Mouse (Mus musculus) MEL (cell line): ENCODE results near the gene Tbc1d20. TPM values are rescaled to one million over a fixed set of nuclear protein-coding genes. Genes with fewer than 3 reads are reported as not detected.

ENCODE experiments used
- DNase-seq: peaks from one replicate; pipeline ENCODE4 v3.0.0; 2011; ENCODE audit warnings: low read depth, low spot score
- H3K27ac ChIP-seq: 2 replicates; pipeline ENCODE4 v1.5.1; 2012; ENCODE audit warnings: low read depth, mild to moderate bottlenecking, control low read depth, low read length, moderate library complexity; ENCODE audit not compliant: control insufficient read depth
- H3K27me3 ChIP-seq, 2 experiments: fragments of 150-350 bp in 1 of 2; sonication (generic) in 1 of 2; 2 replicates each; pipeline ENCODE4 v1.6.1; 2012; ENCODE audit warnings: low read length in 2 of 2, mild to moderate bottlenecking in 2 of 2, improper control_type of control experiment in 1 of 2, moderate library complexity in 1 of 2; ENCODE audit not compliant: insufficient read depth in 2 of 2, control insufficient read depth in 1 of 2
- H3K36me3 ChIP-seq, 2 experiments: 2 replicates each; pipeline ENCODE4 v1.6.1; 2012 to 2014; ENCODE audit warnings: low read length in 2 of 2, improper control_type of control experiment in 1 of 2, inconsistent platforms in 1 of 2, mild to moderate bottlenecking in 1 of 2; ENCODE audit not compliant: insufficient read depth in 2 of 2, control insufficient read depth in 1 of 2
- H3K4me1 ChIP-seq, 2 experiments: fragments of 150-350 bp in 1 of 2; sonication (generic) in 1 of 2; 2 replicates each; pipeline ENCODE4 v1.6.1; 2012; ENCODE audit warnings: low read length in 2 of 2, improper control_type of control experiment in 1 of 2, mild to moderate bottlenecking in 1 of 2; ENCODE audit not compliant: insufficient read depth in 2 of 2, control insufficient read depth in 1 of 2
- H3K4me3 ChIP-seq, 2 experiments: fragments of 150-350 bp in 1 of 2; sonication (generic) in 1 of 2; 2 replicates each; pipeline ENCODE4 v1.5.1; 2012; ENCODE audit warnings: low read depth in 2 of 2, low read length in 2 of 2, mild to moderate bottlenecking in 2 of 2, moderate library complexity in 2 of 2, control low read depth in 1 of 2, improper control_type of control experiment in 1 of 2; ENCODE audit not compliant: control insufficient read depth in 1 of 2, insufficient read depth in 1 of 2
- H3K79me2 ChIP-seq: 2 replicates; pipeline ENCODE4 v1.6.1; 2012; ENCODE audit warnings: mild to moderate bottlenecking, low read length, moderate library complexity; ENCODE audit not compliant: control insufficient read depth, poor library complexity, insufficient read depth
- H3K9ac ChIP-seq: 2 replicates; pipeline ENCODE4 v1.6.1; 2012; ENCODE audit warnings: low read depth, mild to moderate bottlenecking, control low read depth, low read length, moderate library complexity; ENCODE audit not compliant: control insufficient read depth, poor library complexity, severe bottlenecking
- H3K9me3 ChIP-seq: fragments of 150-350 bp; sonication (generic); replicated peaks from 2 replicates; pipeline ENCODE4 v1.6.1; 2012; ENCODE audit warnings: mild to moderate bottlenecking, low read length, improper control_type of control experiment, moderate library complexity; ENCODE audit not compliant: insufficient read depth
- BHLHE40 ChIP-seq: IDR thresholded peaks from 2 replicates; pipeline ENCODE4 v1.6.1; 2012; ENCODE audit warnings: low read depth, mild to moderate bottlenecking, inconsistent platforms, low read length, improper control_type of control experiment, borderline replicate concordance
- CHD2 ChIP-seq: IDR thresholded peaks from 2 replicates; pipeline ENCODE4 v1.6.1; 2011; ENCODE audit warnings: low read length, improper control_type of control experiment
- CTCF ChIP-seq, 3 experiments: IDR thresholded peaks in 2 of 3; conservative IDR thresholded peaks in 1 of 3; 2 replicates each; pipeline ENCODE4 v1.5.1; 2011 to 2012; ENCODE audit warnings: low read length in 3 of 3, low read depth in 2 of 3, mild to moderate bottlenecking in 2 of 3, improper control_type of control experiment in 1 of 3, inconsistent platforms in 1 of 3, mixed read lengths in 1 of 3, moderate library complexity in 1 of 3; ENCODE audit not compliant: control insufficient read depth in 1 of 3, insufficient read depth in 1 of 3, poor library complexity in 1 of 3, severe bottlenecking in 1 of 3
- E2F4 ChIP-seq: IDR thresholded peaks from 2 replicates; pipeline ENCODE4 v1.6.1; 2011; ENCODE audit warnings: low read depth, low read length, improper control_type of control experiment, borderline replicate concordance
- ETS1 ChIP-seq: IDR thresholded peaks from 2 replicates; pipeline ENCODE4 v1.6.1; 2012; ENCODE audit warnings: low read depth, mild to moderate bottlenecking, inconsistent platforms, low read length, improper control_type of control experiment, moderate library complexity
- GABPA ChIP-seq: IDR thresholded peaks from 2 replicates; pipeline ENCODE4 v1.6.1; 2012; ENCODE audit warnings: low read depth, mild to moderate bottlenecking, inconsistent platforms, low read length, improper control_type of control experiment, moderate library complexity
- GATA1 ChIP-seq: IDR thresholded peaks from 2 replicates; pipeline ENCODE4 v1.6.1; 2011; ENCODE audit warnings: low read depth, low read length, improper control_type of control experiment
- MAFK ChIP-seq: IDR thresholded peaks from 2 replicates; pipeline ENCODE4 v1.6.1; 2011; ENCODE audit warnings: low read depth, mild to moderate bottlenecking, low read length, improper control_type of control experiment, borderline replicate concordance
- MAX ChIP-seq: IDR thresholded peaks from 2 replicates; pipeline ENCODE4 v1.6.1; 2011; ENCODE audit warnings: low read length, improper control_type of control experiment
- MXI1 ChIP-seq: IDR thresholded peaks from 2 replicates; pipeline ENCODE4 v1.6.1; 2011; ENCODE audit warnings: mild to moderate bottlenecking, low read depth, low read length, improper control_type of control experiment
- MYB ChIP-seq: IDR thresholded peaks from 2 replicates; pipeline ENCODE4 v1.6.1; 2011; ENCODE audit warnings: mild to moderate bottlenecking, low read depth, low read length, improper control_type of control experiment
- NRF1 ChIP-seq: IDR thresholded peaks from 2 replicates; pipeline ENCODE4 v1.6.1; 2014; ENCODE audit warnings: low read depth, mild to moderate bottlenecking, inconsistent platforms, low read length, improper control_type of control experiment, moderate library complexity; ENCODE audit not compliant: poor library complexity, insufficient read depth, severe bottlenecking
- POLR2AphosphoS5 ChIP-seq: IDR thresholded peaks from 2 replicates; pipeline ENCODE4 v1.6.1; 2012; ENCODE audit warnings: low read depth, borderline replicate concordance, mild to moderate bottlenecking, inconsistent platforms, low read length, moderate library complexity, mixed read lengths
- RAD21 ChIP-seq: IDR thresholded peaks from 2 replicates; pipeline ENCODE4 v1.6.1; 2011; ENCODE audit warnings: mild to moderate bottlenecking, low read depth, low read length, improper control_type of control experiment
- SMC3 ChIP-seq: IDR thresholded peaks from 2 replicates; pipeline ENCODE4 v1.6.1; 2011; ENCODE audit warnings: low read depth, low read length, improper control_type of control experiment
- UBTF ChIP-seq: IDR thresholded peaks from 2 replicates; pipeline ENCODE4 v1.6.1; 2012; ENCODE audit warnings: low read depth, mild to moderate bottlenecking, inconsistent platforms, low read length, improper control_type of control experiment, moderate library complexity, borderline replicate concordance; ENCODE audit not compliant: insufficient read depth
- USF2 ChIP-seq, 2 experiments: IDR thresholded peaks; 2 replicates each; pipeline ENCODE4 v1.6.1; 2011 to 2012; ENCODE audit warnings: improper control_type of control experiment in 2 of 2, low read length in 2 of 2, borderline replicate concordance in 1 of 2, inconsistent platforms in 1 of 2, low read depth in 1 of 2, mild to moderate bottlenecking in 1 of 2; ENCODE audit not compliant: insufficient read depth in 1 of 2
- ZC3H11A ChIP-seq: IDR thresholded peaks from 2 replicates; pipeline ENCODE4 v1.6.1; 2012; ENCODE audit warnings: low read depth, mild to moderate bottlenecking, inconsistent platforms, low read length, improper control_type of control experiment
- ZMIZ1 ChIP-seq: IDR thresholded peaks from 2 replicates; pipeline ENCODE4 v1.6.1; 2012; ENCODE audit warnings: low read depth, mild to moderate bottlenecking, inconsistent platforms, low read length, improper control_type of control experiment, moderate library complexity
- ZNF384 ChIP-seq: IDR thresholded peaks from 2 replicates; pipeline ENCODE4 v1.6.1; 2012; ENCODE audit warnings: low read depth, mild to moderate bottlenecking, inconsistent platforms, low read length, improper control_type of control experiment
- polyA plus RNA-seq, 2 experiments: library from polyadenylated mRNA; stranded (reverse) in 1 of 2; unstranded in 1 of 2; fragments of >175 nt in 1 of 2; fragments of >200 nt in 1 of 2; gene quantifications; 2 replicates each; pipeline versions ENCODE4 v1.2.1 to v1.2.4; 2012; ENCODE audit warnings: low replicate concordance in 2 of 2, low read depth in 1 of 2; ENCODE audit not compliant: insufficient read length in 2 of 2, insufficient read depth in 1 of 2, missing spikeins in 1 of 2
- total RNA-seq: library from RNA; depleted of rRNA; stranded (reverse); fragments of 300-350 nt; gene quantifications from 2 replicates; pipeline ENCODE4 v1.2.3, GENCODE M21; 2012

Gene Tbc1d20
- total and polyA plus RNA-seq, 3 experiments, result 19.6 to 31.4 TPM; not detected in 1

- Histone ChIP-seq H3K36me3 (peaks cover 0 to 3% of the 10 kb centered on the region in 2 experiments; a peak in 1 of 4 replicates), H3K27ac (no peak overlapping the region), H3K79me2 (no peaks in the 10 kb centered on the region), H3K9ac (no peak overlapping the region), H3K27me3 (no peaks in the 10 kb centered on the region), H3K4me1 (no peaks in the 10 kb centered on the region), H3K9me3 (no peaks in the 10 kb centered on the region), H3K4me3 (no peak overlapping the region)
- TF ChIP-seq SMC3, result no peak
- TF ChIP-seq E2F4, result no peak
- TF ChIP-seq MAFK, result no peak
- TF ChIP-seq ZC3H11A, result no peak
- TF ChIP-seq UBTF, result no peak
- no peak for TF ChIP-seq MAX
- no peak for TF ChIP-seq ETS1
- no peak for TF ChIP-seq NRF1
- no peak for DNase-seq
Measured at GRCm38 (mm10) chr2:152322198-152322597, 28.6 kb downstream of the Tbc1d20 start.

- no peak overlapping the region for H3K27ac ChIP-seq
- peaks cover 3 to 6% of the 10 kb centered on the region in 2 experiments; a peak in 2 of 4 replicates for H3K36me3 ChIP-seq
- no peaks in the 10 kb centered on the region for H3K27me3 ChIP-seq
- TF ChIP-seq MXI1, result no peak
- TF ChIP-seq SMC3, result no peak
- no peak for TF ChIP-seq CTCF (IDR thresholded peaks at IDR 0.05 in 2 of 3, conservative IDR thresholded peaks at IDR 0.05 in 1 of 3; ENCODE audit: control insufficient read depth in 1 of 3, insufficient read depth in 1 of 3, low read depth in 2 of 3, low read length in 3 of 3, poor library complexity in 1 of 3, severe bottlenecking in 1 of 3)
- no peak for TF ChIP-seq POLR2AphosphoS5
- TF ChIP-seq MYB, result no peak
- TF ChIP-seq NRF1, result no peak
- TF ChIP-seq BHLHE40, result no peak
- TF ChIP-seq USF2 (IDR thresholded peaks at IDR 0.05; ENCODE audit: borderline replicate concordance in 1 of 2, insufficient read depth in 1 of 2, low read depth in 1 of 2, low read length in 2 of 2), result no peak
- no peak for TF ChIP-seq ZC3H11A
- TF ChIP-seq ETS1, result no peak
- TF ChIP-seq RAD21, result no peak
- no peak for TF ChIP-seq CHD2
- TF ChIP-seq GATA1, result no peak
- no peak for TF ChIP-seq MAX
- TF ChIP-seq ZMIZ1, result no peak
- TF ChIP-seq ZNF384, result no peak
- TF ChIP-seq GABPA, result no peak
- H3K9ac ChIP-seq, result no peak overlapping the region
- peaks cover 5% of the 10 kb centered on the region in 2 experiments for H3K4me1 ChIP-seq
- no peaks in the 10 kb centered on the region for H3K9me3 ChIP-seq
- H3K79me2 ChIP-seq, result peaks cover 3% of the 10 kb centered on the region
- DNase-seq, result no peak
- no peak overlapping the region for H3K4me3 ChIP-seq
Measured at GRCm38 (mm10) chr2:152323971-152324370, 30.3 kb downstream of the Tbc1d20 start.
